Mouse (Mus musculus): ENCODE data around the gene Chst12. TPM values are rescaled to one million over a fixed set of nuclear protein-coding genes. Genes with fewer than 3 reads are reported as not detected.

The Chst12 gene
- total and polyA plus RNA-seq, 3 experiments, result 2.3 to 17.0 (median 7.6) TPM

- H3K4me1 ChIP-seq (ENCODE audit: control insufficient read depth in 1 of 2, insufficient read depth in 2 of 2), result peaks cover 3 to 26% of the 10 kb centered on the region in 2 experiments
- H3K27me3 ChIP-seq (replicated peaks), result peaks cover 28% of the 10 kb centered on the region
- no peak within 1 kb of the TSS for H3K27ac ChIP-seq (ENCODE audit: insufficient read depth, low read depth)
- H3K9me3 ChIP-seq (replicated peaks; ENCODE audit: low read length), result peaks cover 4% of the 10 kb centered on the region
- no peak for DNase-seq (ENCODE audit: extremely low read depth)
- H3K9ac ChIP-seq (ENCODE audit: insufficient read depth, low read depth), result no peak within 1 kb of the TSS
- dilution Hi-C loops (cut with MboI; ENCODE audit: extremely low pct_ligation_motif_present, extremely low pct_unique_long_range_greater_than_20kb, low sequenced_read_pairs), result no loop called here
- in situ Hi-C loops (cut with MboI; ENCODE audit: low pct_ligation_motif_present, low pct_unique_long_range_greater_than_20kb, low sequenced_read_pairs), result no loop called here
- no peak within 1 kb of the TSS for H3K4me3 ChIP-seq (replicated peaks in 1 of 3; ENCODE audit: low read depth in 2 of 3, low read length in 2 of 3, poor library complexity in 1 of 3)
- no peak for TF ChIP-seq EP300 (IDR thresholded peaks at IDR 0.05; ENCODE audit: low read length)
- TF ChIP-seq PAX5 (IDR thresholded peaks at IDR 0.05; ENCODE audit: low read length), result no peak
- no peak for TF ChIP-seq ZC3H11A (IDR thresholded peaks at IDR 0.05; ENCODE audit: low read depth, low read length)
- TF ChIP-seq ZMIZ1 (IDR thresholded peaks at IDR 0.05; ENCODE audit: low read depth, low read length), result no peak
- TF ChIP-seq BHLHE40 (IDR thresholded peaks at IDR 0.05; ENCODE audit: low read depth, low read length), result no peak
- no peak for TF ChIP-seq NELFE (IDR thresholded peaks at IDR 0.05; ENCODE audit: low read depth, low read length)
- no peak for TF ChIP-seq POLR2A (IDR thresholded peaks at IDR 0.05; ENCODE audit: low read depth, low read length)
- no peak for TF ChIP-seq MYC (IDR thresholded peaks at IDR 0.05; ENCODE audit: low read depth, low read length)
- TF ChIP-seq HCFC1 (IDR thresholded peaks at IDR 0.05; ENCODE audit: low read depth, low read length), result no peak
- TF ChIP-seq IRF4 (IDR thresholded peaks at IDR 0.05; ENCODE audit: low read depth, low read length), result no peak
- TF ChIP-seq JUND (conservative IDR thresholded peaks at IDR 0.05; ENCODE audit: low read depth, low read length), result no peak
- no peak for TF ChIP-seq TCF12 (IDR thresholded peaks at IDR 0.05; ENCODE audit: low read depth, low read length)
- TF ChIP-seq CHD2 (IDR thresholded peaks at IDR 0.05; ENCODE audit: low read length), result no peak
- H3K4me2 ChIP-seq (ENCODE audit: insufficient read depth, low read depth, poor library complexity, severe bottlenecking), result no peak within 1 kb of the TSS
- H3K36me3 ChIP-seq (replicated peaks in 1 of 2; ENCODE audit: control insufficient read depth in 1 of 2, insufficient read depth in 1 of 2, low read length in 1 of 2), result no peaks in the 10 kb centered on the region
- H3K79me2 ChIP-seq (replicated peaks; ENCODE audit: control insufficient read depth, extremely low read depth, insufficient read depth, poor library complexity, severe bottlenecking), result no peaks in the 10 kb centered on the region
Measured at GRCm38 (mm10) chr5:140564896-140565295, 59.5 kb downstream of the Chst12 start, which contains the start of gene Grifin. TSS of gene Grifin (minus strand) at chr5:140565071.

- no peak for DNase-seq (ENCODE audit: extremely low read depth)
- in situ Hi-C loops (cut with MboI; ENCODE audit: low pct_ligation_motif_present, low pct_unique_long_range_greater_than_20kb, low sequenced_read_pairs), result no loop called here
Measured at GRCm38 (mm10) chr5:140565451-140565850, 60.1 kb downstream of the Chst12 start.

More at GRCm38 (mm10) chr5:140565451-140565850, 60.1 kb downstream of the Chst12 start:
- H3K4me3 ChIP-seq (replicated peaks in 1 of 3; ENCODE audit: low read depth in 2 of 3, low read length in 2 of 3, poor library complexity in 1 of 3), result no peak overlapping the region
- H3K27ac ChIP-seq (ENCODE audit: insufficient read depth, low read depth), result no peak overlapping the region
- no peaks in the 10 kb centered on the region for H3K79me2 ChIP-seq (replicated peaks; ENCODE audit: control insufficient read depth, extremely low read depth, insufficient read depth, poor library complexity, severe bottlenecking)
- H3K36me3 ChIP-seq (replicated peaks in 1 of 2; ENCODE audit: control insufficient read depth in 1 of 2, insufficient read depth in 1 of 2, low read length in 1 of 2), result no peaks in the 10 kb centered on the region
- H3K9ac ChIP-seq (ENCODE audit: insufficient read depth, low read depth), result no peak overlapping the region
- peaks cover 4% of the 10 kb centered on the region for H3K9me3 ChIP-seq (replicated peaks; ENCODE audit: low read length)
- dilution Hi-C loops (cut with MboI; ENCODE audit: extremely low pct_ligation_motif_present, extremely low pct_unique_long_range_greater_than_20kb, low sequenced_read_pairs), result no loop called here
- no peak overlapping the region for H3K4me2 ChIP-seq (ENCODE audit: insufficient read depth, low read depth, poor library complexity, severe bottlenecking)
- TF ChIP-seq POLR2A (IDR thresholded peaks at IDR 0.05; ENCODE audit: low read depth, low read length) (no peak), JUND (conservative IDR thresholded peaks at IDR 0.05; ENCODE audit: low read depth, low read length) (no peak), ZKSCAN1 (IDR thresholded peaks at IDR 0.05; ENCODE audit: borderline replicate concordance, low read depth, low read length) (no peak), CHD2 (IDR thresholded peaks at IDR 0.05; ENCODE audit: low read length) (no peak), NELFE (IDR thresholded peaks at IDR 0.05; ENCODE audit: low read depth, low read length) (no peak), EP300 (IDR thresholded peaks at IDR 0.05; ENCODE audit: low read length) (no peak), USF1 (IDR thresholded peaks at IDR 0.05; ENCODE audit: low read depth, low read length) (no peak), UBTF (IDR thresholded peaks at IDR 0.05; ENCODE audit: low read depth, low read length) (no peak), USF2 (conservative IDR thresholded peaks at IDR 0.05; ENCODE audit: low read depth, low read length) (no peak), MYC (IDR thresholded peaks at IDR 0.05; ENCODE audit: low read depth, low read length) (no peak), RAD21 (IDR thresholded peaks at IDR 0.05; ENCODE audit: low read depth, low read length) (no peak), SIN3A (IDR thresholded peaks at IDR 0.05; ENCODE audit: low read length) (no peak), CTCF (conservative IDR thresholded peaks at IDR 0.05 in 1 of 2, IDR thresholded peaks at IDR 0.05 in 1 of 2; ENCODE audit: low read depth in 2 of 2, low read length in 2 of 2) (no peak), POLR2AphosphoS2 (IDR thresholded peaks at IDR 0.05; ENCODE audit: low read depth, low read length) (no peak), ELF1 (IDR thresholded peaks at IDR 0.05; ENCODE audit: low read depth, low read length) (no peak)
- H3K27me3 ChIP-seq (replicated peaks), result peaks cover 28% of the 10 kb centered on the region
- peaks cover 3 to 26% of the 10 kb centered on the region in 2 experiments for H3K4me1 ChIP-seq (ENCODE audit: control insufficient read depth in 1 of 2, insufficient read depth in 2 of 2)
